In genomic region chr8:105384070-105384469, GRCm38 (mm10) we compare ENCODE assay signal across 29 mouse cellular contexts. TPM values are rescaled to one million over a fixed set of nuclear protein-coding genes. Genes with fewer than 3 reads are reported as not detected.
DNase-seq lines count a peak whose midpoint lies in the region; ATAC-seq and TF ChIP-seq lines count a peak whose summit lies in the region.
"Had no signal": no experiment of that assay in that cellular context is flagged by ENCODE, and none has a peak within 500 bp of the region (broad histone marks: within the 10 kb centered on the region; RNA-seq: fewer than 3 reads in every experiment).

No protein-coding gene starts in this region.

- no peaks in the 10 kb centered on the region for H3K9me3 ChIP-seq in intestine, postnatal 0 days (ENCODE audit: control insufficient read depth)
- H3K9me3 ChIP-seq in intestine, embryonic 15.5 days: no peaks in the 10 kb centered on the region
- H3K9me3 ChIP-seq in lung, postnatal 0 days (ENCODE audit: low read length): no peaks in the 10 kb centered on the region
- H3K9me3 ChIP-seq in limb, embryonic 10.5 days (replicated peaks): no peaks in the 10 kb centered on the region
- H3K9me3 ChIP-seq: embryonic facial prominence, embryonic 15.5 days; forebrain, embryonic 15.5 days; heart, embryonic 13.5 days; hindbrain, embryonic 12.5 days; kidney, embryonic 15.5 days; neural tube, embryonic 15.5 days had no signal

- no peak for DNase-seq in lung, postnatal 0 days (ENCODE audit: low spot score)
- no peak for DNase-seq in lung, postnatal 36 days
- DNase-seq in MN1 (ENCODE audit: low spot score): no peak
- DNase-seq in limb, embryonic 10.5 days (ENCODE audit: low spot score): no peak
- DNase-seq: adrenal gland, postnatal 25 days; B cell, adult 2 months; cerebellum, adult 9-10 months; gastrocnemius, postnatal 14 days; heart, adult 18-20 months; kidney, postnatal 4 days; liver; lung, adult 2 months; right cerebral cortex, adult 18-20 months; thymus, adult 2 months had no signal

- peak; percentile 35 for TF ChIP-seq CTCF in intestine, postnatal 0 days (IDR thresholded peaks at IDR 0.05; ENCODE audit: low read depth)
- peak; percentile 15; the same call in 1 of the 2 replicates for TF ChIP-seq CTCF in lung, postnatal 0 days (IDR thresholded peaks at IDR 0.05)

- H3K9ac ChIP-seq in intestine, postnatal 0 days (ENCODE audit: low read depth, low read length): no peak overlapping the region
- H3K9ac ChIP-seq in intestine, embryonic 15.5 days: no peak overlapping the region
- no peak overlapping the region for H3K9ac ChIP-seq in lung, postnatal 0 days (replicated peaks; ENCODE audit: low read depth)
- H3K9ac ChIP-seq: embryonic facial prominence, embryonic 15.5 days; forebrain, embryonic 15.5 days; heart, embryonic 13.5 days; hindbrain, embryonic 12.5 days; kidney, embryonic 15.5 days; neural tube, embryonic 15.5 days had no signal

- H3K4me2 ChIP-seq in intestine, postnatal 0 days (replicated peaks; ENCODE audit: low read depth): no peak overlapping the region
- no peak overlapping the region for H3K4me2 ChIP-seq in intestine, embryonic 15.5 days (replicated peaks)
- no peak overlapping the region for H3K4me2 ChIP-seq in lung, postnatal 0 days (replicated peaks; ENCODE audit: low read depth, low read length)
- H3K4me2 ChIP-seq: embryonic facial prominence, embryonic 15.5 days; forebrain, embryonic 15.5 days; heart, embryonic 13.5 days; hindbrain, embryonic 12.5 days; kidney, embryonic 15.5 days; neural tube, embryonic 15.5 days had no signal

- H3K27ac ChIP-seq in intestine, postnatal 0 days (ENCODE audit: low read depth, low read length): no peak overlapping the region
- H3K27ac ChIP-seq in intestine, embryonic 15.5 days: no peak overlapping the region
- no peak overlapping the region for H3K27ac ChIP-seq in lung, postnatal 0 days (ENCODE audit: low read length)
- no peak overlapping the region for H3K27ac ChIP-seq in limb, embryonic 10.5 days
- H3K27ac ChIP-seq: embryonic facial prominence, embryonic 15.5 days; forebrain, embryonic 15.5 days; heart, embryonic 13.5 days; hindbrain, embryonic 12.5 days; kidney, embryonic 15.5 days; left cerebral cortex, adult 2 months; neural tube, embryonic 15.5 days had no signal

- no peak for TF ChIP-seq EP300 in lung, postnatal 0 days (IDR thresholded peaks at IDR 0.05)

- H3K4me3 ChIP-seq in intestine, postnatal 0 days (ENCODE audit: low read depth, low read length): no peak overlapping the region
- H3K4me3 ChIP-seq in intestine, embryonic 15.5 days (replicated peaks): no peak overlapping the region
- no peak overlapping the region for H3K4me3 ChIP-seq in lung, postnatal 0 days (ENCODE audit: low read depth, low read length)
- H3K4me3 ChIP-seq in limb, embryonic 10.5 days: no peak overlapping the region
- H3K4me3 ChIP-seq: embryonic facial prominence, embryonic 15.5 days; forebrain, embryonic 15.5 days; heart, embryonic 13.5 days; hindbrain, embryonic 12.5 days; kidney, embryonic 15.5 days; left cerebral cortex, adult 2 months; neural tube, embryonic 15.5 days had no signal

- no peaks in the 10 kb centered on the region for H3K27me3 ChIP-seq in intestine, postnatal 0 days (replicated peaks; ENCODE audit: control insufficient read depth, insufficient read depth, low read length)
- no peaks in the 10 kb centered on the region for H3K27me3 ChIP-seq in intestine, embryonic 15.5 days (replicated peaks)
- no peaks in the 10 kb centered on the region for H3K27me3 ChIP-seq in lung, postnatal 0 days (replicated peaks; ENCODE audit: insufficient read depth, low read length)
- no peaks in the 10 kb centered on the region for H3K27me3 ChIP-seq in limb, embryonic 10.5 days (ENCODE audit: low read depth, poor library complexity, severe bottlenecking)
- H3K27me3 ChIP-seq: embryonic facial prominence, embryonic 15.5 days; forebrain, embryonic 15.5 days; hindbrain, embryonic 12.5 days; kidney, embryonic 15.5 days; neural tube, embryonic 15.5 days had no signal

- H3K36me3 ChIP-seq in intestine, postnatal 0 days (ENCODE audit: control insufficient read depth, insufficient read depth): no peaks in the 10 kb centered on the region
- no peaks in the 10 kb centered on the region for H3K36me3 ChIP-seq in intestine, embryonic 15.5 days
- no peaks in the 10 kb centered on the region for H3K36me3 ChIP-seq in lung, postnatal 0 days (ENCODE audit: insufficient read depth, low read length)
- no peaks in the 10 kb centered on the region for H3K36me3 ChIP-seq in limb, embryonic 10.5 days
- H3K36me3 ChIP-seq: embryonic facial prominence, embryonic 15.5 days; forebrain, embryonic 15.5 days; heart, embryonic 13.5 days; hindbrain, embryonic 12.5 days; kidney, embryonic 15.5 days; neural tube, embryonic 15.5 days had no signal

- WGBS in intestine, postnatal 0 days: 95% methylated on average over 2 of the region's 2 CpGs
- 96% methylated on average over 2 of the region's 2 CpGs for WGBS in intestine, embryonic 15.5 days
- 96% methylated on average over 2 of the region's 2 CpGs for WGBS in lung, postnatal 0 days
- WGBS in limb, embryonic 10.5 days: 100% methylated on average over 2 of the region's 2 CpGs

- H3K4me1 ChIP-seq in intestine, postnatal 0 days (replicated peaks; ENCODE audit: control insufficient read depth, insufficient read depth, low read length): no peaks in the 10 kb centered on the region
- 0 out of 2 replicates have a peak, but pooled peaks cover under 1% of the 10 kb centered on the region for H3K4me1 ChIP-seq in intestine, embryonic 15.5 days (replicated peaks)
- peaks cover under 1% of the 10 kb centered on the region; the same call in 1 of the 2 replicates for H3K4me1 ChIP-seq in lung, postnatal 0 days (ENCODE audit: insufficient read depth, low read depth, low read length)
- H3K4me1 ChIP-seq in limb, embryonic 10.5 days: 0 out of 2 replicates have a peak, but pooled peaks cover 4% of the 10 kb centered on the region
- H3K4me1 ChIP-seq: forebrain, embryonic 15.5 days; neural tube, embryonic 15.5 days had no signal

- ATAC-seq in intestine, postnatal 0 days: no peak
- ATAC-seq in intestine, embryonic 15.5 days: no peak
- ATAC-seq in lung, postnatal 0 days: no peak
- 0 out of 2 replicates have a peak, but pooled peaks have one; percentile 24 for ATAC-seq in megakaryocyte, adult 5-6 weeks (ENCODE audit: poor library complexity, severe bottlenecking)
- ATAC-seq: forebrain, embryonic 15.5 days; inflammation-experienced regulatory T-cells, adult 6 months had no signal

RNA-seq across cellular contexts. Expression of gene Plekhg4, which starts 11.0 kb away (rescaled TPM):
- polyA plus RNA-seq in intestine, postnatal 0 days (2015; fragmentation: Nextera tagmentation; extraction: Ambion mirVana): 0.13 and 0.20 TPM in 2 replicates
- 0.10 and 0.27 TPM in 2 replicates for polyA plus RNA-seq in intestine, embryonic 15.5 days (2015; fragmentation: Nextera tagmentation; extraction: Ambion mirVana)
- 0.20 and 0.26 TPM in 2 replicates for polyA plus RNA-seq in lung, postnatal 0 days (2015; fragmentation: Nextera tagmentation; extraction: Ambion mirVana)
- total RNA-seq in megakaryocyte, adult 5-6 weeks (2015): 0.22 TPM in 1 of 2 replicates, not detected in the other
- total RNA-seq in megakaryocyte, adult 5-6 weeks (2017): 0.11 and 0.16 TPM in 2 replicates
- polyA plus RNA-seq in limb, embryonic 10.5 days (2016; fragmentation: Nextera tagmentation; extraction: Ambion mirVana): 0.28 and 0.74 TPM in 2 replicates
- total RNA-seq: heart, adult 18-20 months; heart, postnatal 25 days had no signal

RNA-seq across cellular contexts. Expression of gene Kctd19, which starts 29.2 kb away (rescaled TPM):
- 0.07 and 0.13 TPM in 2 replicates for polyA plus RNA-seq in intestine, postnatal 0 days (2015; fragmentation: Nextera tagmentation; extraction: Ambion mirVana)
- polyA plus RNA-seq in intestine, embryonic 15.5 days (2015; fragmentation: Nextera tagmentation; extraction: Ambion mirVana): 0.05 TPM in 1 of 2 replicates, not detected in the other
- polyA plus RNA-seq in lung, postnatal 0 days (2015; fragmentation: Nextera tagmentation; extraction: Ambion mirVana): 0.14 and 0.38 TPM in 2 replicates
- total RNA-seq in megakaryocyte, adult 5-6 weeks (2015): not detected in 2 replicates
- total RNA-seq in megakaryocyte, adult 5-6 weeks (2017): not detected in 2 replicates
- not detected in 2 replicates for polyA plus RNA-seq in limb, embryonic 10.5 days (2016; fragmentation: Nextera tagmentation; extraction: Ambion mirVana)
- total RNA-seq: adrenal gland, postnatal 25 days; heart, adult 18-20 months; layer of hippocampus, postnatal 10 days; left cerebral cortex, adult 2 months; left cerebral cortex, postnatal 36 days had no signal
- polyA plus RNA-seq: embryonic facial prominence, embryonic 15.5 days; heart, embryonic 13.5 days; hindbrain, embryonic 12.5 days; inflammation-experienced regulatory T-cells, adult 6 months; kidney, embryonic 15.5 days; neural tube, embryonic 15.5 days; stomach, embryonic 16.5 days had no signal

RNA-seq across cellular contexts. Expression of gene Lrrc36, which starts 29.3 kb away (rescaled TPM):
- 0.10 and 0.20 TPM in 2 replicates for polyA plus RNA-seq in intestine, postnatal 0 days (2015; fragmentation: Nextera tagmentation; extraction: Ambion mirVana)
- 0.24 and 0.26 TPM in 2 replicates for polyA plus RNA-seq in intestine, embryonic 15.5 days (2015; fragmentation: Nextera tagmentation; extraction: Ambion mirVana)
- 3.7 and 3.9 TPM in 2 replicates for polyA plus RNA-seq in lung, postnatal 0 days (2015; fragmentation: Nextera tagmentation; extraction: Ambion mirVana)
- total RNA-seq in megakaryocyte, adult 5-6 weeks (2015): 0.07 TPM in 1 of 2 replicates, not detected in the other
- total RNA-seq in megakaryocyte, adult 5-6 weeks (2017): not detected in 2 replicates
- polyA plus RNA-seq in limb, embryonic 10.5 days (2016; fragmentation: Nextera tagmentation; extraction: Ambion mirVana): not detected in 2 replicates
- polyA plus RNA-seq: inflammation-experienced regulatory T-cells, adult 6 months had no signal

RNA-seq across cellular contexts. Expression of gene Slc9a5, which starts 35.4 kb away (rescaled TPM):
- polyA plus RNA-seq in intestine, postnatal 0 days (2015; fragmentation: Nextera tagmentation; extraction: Ambion mirVana): 0.31 and 0.40 TPM in 2 replicates
- polyA plus RNA-seq in intestine, embryonic 15.5 days (2015; fragmentation: Nextera tagmentation; extraction: Ambion mirVana): 1.4 and 1.7 TPM in 2 replicates
- polyA plus RNA-seq in lung, postnatal 0 days (2015; fragmentation: Nextera tagmentation; extraction: Ambion mirVana): 1.7 and 1.9 TPM in 2 replicates
- 0.56 and 0.87 TPM in 2 replicates for total RNA-seq in megakaryocyte, adult 5-6 weeks (2015)
- 0.73 and 0.77 TPM in 2 replicates for total RNA-seq in megakaryocyte, adult 5-6 weeks (2017)
- polyA plus RNA-seq in limb, embryonic 10.5 days (2016; fragmentation: Nextera tagmentation; extraction: Ambion mirVana): 4.5 and 6.3 TPM in 2 replicates

RNA-seq across cellular contexts. Expression of gene Fhod1, which starts 36.3 kb away (rescaled TPM):
- polyA plus RNA-seq in intestine, postnatal 0 days (2015; fragmentation: Nextera tagmentation; extraction: Ambion mirVana): 1.3 and 1.6 TPM in 2 replicates
- 1.3 and 1.9 TPM in 2 replicates for polyA plus RNA-seq in intestine, embryonic 15.5 days (2015; fragmentation: Nextera tagmentation; extraction: Ambion mirVana)
- polyA plus RNA-seq in lung, postnatal 0 days (2015; fragmentation: Nextera tagmentation; extraction: Ambion mirVana): 8.7 and 10.5 TPM in 2 replicates
- 10.9 and 12.6 TPM in 2 replicates for total RNA-seq in megakaryocyte, adult 5-6 weeks (2015)
- 5.1 and 7.2 TPM in 2 replicates for total RNA-seq in megakaryocyte, adult 5-6 weeks (2017)
- 2.2 TPM in 2 replicates for polyA plus RNA-seq in limb, embryonic 10.5 days (2016; fragmentation: Nextera tagmentation; extraction: Ambion mirVana)
